Mouse (Mus musculus) midbrain, embryonic 15.5 days (tissue): ENCODE measurements around the gene Poln. TPM values are rescaled to one million over a fixed set of nuclear protein-coding genes. Genes with fewer than 3 reads are reported as not detected.

Source experiments
- polyA plus RNA-seq: library from polyadenylated mRNA; unstranded; fragments of >200 nt; fragmentation: Nextera tagmentation; extraction: Ambion mirVana; gene quantifications from 2 replicates; pipeline ENCODE4 v1.2.1, GENCODE M21; 2015

Poln gene
- polyA plus RNA-seq, 1 experiment from 2014 or later: 0.27 TPM

Other genes starting within 250 kb of the Poln start
- 43.1 and 44.4 TPM in 2 replicates for gene Nelfa, start 233.0 kb downstream of the Poln start, polyA plus RNA-seq
- gene Gm1673, start 186.0 kb downstream of the Poln start, polyA plus RNA-seq: 583 and 656 TPM in 2 replicates
- gene Nat8l, start 173.5 kb downstream of the Poln start, polyA plus RNA-seq: 5.8 and 6.0 TPM in 2 replicates
- 11.7 and 11.9 TPM in 2 replicates for gene Haus3, start 79 bp upstream of the Poln start, polyA plus RNA-seq
- 35.0 and 38.1 TPM in 2 replicates for gene Mxd4, start 18.3 kb upstream of the Poln start, polyA plus RNA-seq
- gene Zfyve28, start 119.0 kb upstream of the Poln start, polyA plus RNA-seq: 4.7 and 6.1 TPM in 2 replicates
- 0.10 and 0.28 TPM in 2 replicates for gene Cfap99, start 119.2 kb upstream of the Poln start, polyA plus RNA-seq
- 130 and 132 TPM in 2 replicates for gene Rnf4, start 166.8 kb upstream of the Poln start, polyA plus RNA-seq
- gene Fam193a, start 200.5 kb upstream of the Poln start, polyA plus RNA-seq: 17.6 and 19.4 TPM in 2 replicates